Mouse (Mus musculus): ENCODE data around the gene Ddi1. TPM values are rescaled to one million over a fixed set of nuclear protein-coding genes. Genes with fewer than 3 reads are reported as not detected.
"Not testable (repeated sequence)": the region's sequence is repeated elsewhere in the genome, so short reads cannot be mapped to it uniquely, and the experiment has no call there.

Ddi1 gene
- not detected for total RNA-seq (2022)

DNA sequence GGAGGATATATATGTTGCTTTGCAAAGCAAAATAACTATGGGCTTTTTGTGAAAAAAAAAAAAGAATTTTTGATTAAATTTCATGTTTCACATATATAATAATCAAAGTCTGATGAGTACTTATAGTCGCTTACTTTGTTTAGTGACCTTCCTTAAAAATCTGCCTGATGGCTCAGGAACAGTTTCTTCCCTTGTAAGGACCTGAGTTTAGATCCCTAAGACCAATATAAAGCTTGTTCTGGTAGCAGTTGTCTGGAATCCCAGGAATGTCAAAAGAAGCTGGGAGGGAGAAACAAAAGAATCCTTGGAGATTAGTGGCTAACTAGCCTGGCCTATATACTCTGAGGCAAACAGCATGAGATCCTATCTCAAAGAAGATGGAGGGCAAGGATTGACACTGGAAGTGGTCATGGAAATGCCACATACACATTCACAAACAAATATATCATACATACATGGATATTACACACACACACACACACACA is at the start of gene Ddi1:
Gene Ddi1, minus strand, starts transcription at position 51 of the 485 bp plus-strand sequence.
- no peak for DNase-seq (ENCODE audit: low spot score in 2 of 2)

DNA sequence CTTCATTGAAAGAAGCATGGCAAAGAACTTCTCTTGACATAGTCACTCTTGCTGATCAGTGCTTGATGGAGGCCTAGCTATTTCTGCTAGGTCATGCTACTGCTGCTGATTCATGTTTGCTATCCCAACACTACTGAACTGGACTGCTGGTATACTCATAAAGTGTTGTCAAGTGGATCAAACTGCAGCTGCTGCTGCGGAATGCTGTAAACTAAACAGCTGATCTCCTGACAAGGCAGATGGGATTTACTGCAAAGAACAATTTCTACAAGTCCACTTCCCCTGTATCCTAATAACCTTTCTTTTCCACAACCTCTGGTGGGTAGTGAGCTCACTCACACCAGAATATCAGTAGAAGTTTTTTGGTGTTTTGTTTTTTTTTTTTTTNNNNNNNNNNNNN is 47.5 kb upstream of the Ddi1 start:
- no peak for DNase-seq (ENCODE audit: low spot score in 2 of 2)

DNA sequence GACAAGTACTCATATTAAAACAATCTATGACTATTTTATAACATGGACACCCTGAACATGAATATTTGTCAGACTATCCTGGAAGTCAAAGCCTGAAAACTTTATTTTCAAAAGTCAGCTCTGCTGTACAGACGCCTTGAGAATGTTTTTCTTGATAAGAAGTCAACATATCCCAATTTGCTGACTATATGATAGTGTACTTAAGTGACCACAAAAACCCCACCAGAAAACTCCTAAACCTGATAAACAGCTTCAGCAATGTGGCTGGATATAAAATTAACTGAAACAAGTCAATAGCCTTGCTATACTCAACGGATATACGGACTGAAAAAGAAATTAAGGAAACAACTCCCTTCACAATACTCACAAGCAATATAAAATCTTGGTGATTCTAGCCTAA is 36.2 kb upstream of the Ddi1 start:
- DNase-seq (ENCODE audit: low spot score in 2 of 2) = no peak

DNA sequence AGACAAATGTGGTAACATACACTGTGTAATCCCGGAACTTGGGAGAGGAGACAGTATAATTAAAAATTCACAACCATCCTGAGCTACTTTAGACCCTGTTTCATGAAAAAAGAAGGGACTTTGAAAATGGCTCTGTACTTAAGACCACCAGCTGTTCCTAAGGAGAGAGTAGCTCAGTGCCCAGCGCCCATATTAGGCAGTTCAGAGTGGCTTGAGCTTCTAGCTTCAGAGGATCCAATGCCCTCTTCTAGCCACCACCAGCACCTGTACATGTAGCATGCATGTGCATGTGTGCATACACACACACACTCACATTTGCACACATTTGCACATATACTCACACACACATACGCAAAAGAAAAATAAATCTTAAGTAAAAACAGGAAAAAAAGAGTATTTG is 34.9 kb upstream of the Ddi1 start:
- DNase-seq (ENCODE audit: low spot score in 2 of 2) = no peak

DNA sequence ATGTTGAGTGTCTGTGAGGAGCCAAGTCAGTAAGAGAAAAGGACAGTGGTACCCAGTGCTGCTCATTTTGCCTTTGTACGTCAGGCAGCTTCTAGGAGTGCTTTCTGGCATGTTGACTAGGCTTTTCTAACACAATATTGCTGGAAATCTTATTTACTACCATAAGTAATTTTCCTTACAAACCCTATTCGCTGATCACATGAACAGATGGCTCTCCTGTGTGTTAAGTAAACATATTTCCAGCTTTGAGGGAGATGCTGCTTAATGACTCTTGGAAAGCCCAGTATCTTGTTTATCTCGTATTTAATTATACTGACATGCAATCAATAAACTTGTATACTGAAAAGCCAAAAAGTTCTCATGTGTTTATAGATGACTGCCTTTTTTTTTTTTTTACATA is 32.4 kb upstream of the Ddi1 start:
- DNase-seq (ENCODE audit: low spot score in 2 of 2) = no peak

DNA sequence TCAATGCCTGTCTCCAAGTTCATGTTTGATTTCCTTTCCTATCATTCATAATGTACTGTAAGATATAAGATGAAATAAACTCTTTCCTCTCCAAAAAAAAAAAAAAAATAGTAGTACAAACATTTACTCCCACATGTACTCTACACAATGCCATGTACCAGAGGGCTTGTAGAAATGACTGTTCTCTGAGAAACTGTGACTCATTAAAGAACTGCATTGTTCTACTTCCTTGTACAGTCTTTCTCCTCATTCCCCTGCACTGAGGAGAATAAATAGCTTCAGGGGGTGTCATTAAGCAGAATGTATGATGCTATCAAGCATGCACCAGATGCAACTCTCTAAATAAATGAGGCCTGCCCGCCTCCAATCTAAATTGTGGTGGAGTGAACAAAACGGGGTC is 28.9 kb upstream of the Ddi1 start:
- no peak for DNase-seq (ENCODE audit: low spot score in 2 of 2)

DNA sequence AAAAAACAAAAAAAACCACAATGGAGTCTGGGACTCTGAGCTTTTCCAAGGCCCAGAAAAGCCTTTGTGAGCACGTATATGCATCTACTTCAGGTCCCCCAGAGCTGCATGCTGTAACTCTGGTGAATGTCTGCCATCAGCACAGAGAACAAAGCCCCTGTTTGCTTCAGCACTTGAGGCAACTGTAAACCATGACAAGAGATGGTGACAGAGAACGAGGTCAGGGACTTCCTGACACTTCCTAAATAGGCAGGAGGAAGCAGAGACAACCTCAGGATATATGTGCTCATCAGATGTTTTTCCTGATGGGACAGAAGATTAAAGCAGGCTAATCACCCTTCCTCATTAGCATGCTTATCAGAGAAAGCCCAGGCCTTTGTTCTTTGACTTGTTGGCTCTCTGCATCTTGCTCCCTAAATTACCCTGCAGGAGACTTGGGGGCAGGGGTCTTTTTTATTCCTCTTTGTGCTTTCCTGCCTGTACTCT is 19.6 kb upstream of the Ddi1 start:
- no peak for DNase-seq (ENCODE audit: low spot score in 2 of 2)

DNA sequence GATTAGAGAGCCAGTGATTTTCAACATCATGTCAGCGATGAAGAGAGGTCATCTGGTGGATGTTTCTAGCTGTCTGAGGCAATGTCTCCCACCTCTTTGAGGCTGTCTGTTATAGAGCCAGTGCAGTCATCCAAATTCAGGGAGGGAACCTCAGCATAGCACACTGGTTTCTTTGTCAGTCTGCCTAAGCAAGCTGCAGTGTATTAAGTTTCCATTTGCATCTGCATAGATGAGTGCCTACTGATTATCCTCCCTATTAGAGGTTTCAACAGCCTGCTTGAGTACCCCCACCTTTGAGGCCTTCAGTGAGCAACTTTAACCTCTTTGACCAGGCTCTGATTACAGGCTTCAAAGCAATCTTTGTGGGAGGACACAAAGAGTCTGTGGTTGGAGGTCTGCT is 17.1 kb upstream of the Ddi1 start:
- DNase-seq (ENCODE audit: low spot score in 2 of 2) = no peak

DNA sequence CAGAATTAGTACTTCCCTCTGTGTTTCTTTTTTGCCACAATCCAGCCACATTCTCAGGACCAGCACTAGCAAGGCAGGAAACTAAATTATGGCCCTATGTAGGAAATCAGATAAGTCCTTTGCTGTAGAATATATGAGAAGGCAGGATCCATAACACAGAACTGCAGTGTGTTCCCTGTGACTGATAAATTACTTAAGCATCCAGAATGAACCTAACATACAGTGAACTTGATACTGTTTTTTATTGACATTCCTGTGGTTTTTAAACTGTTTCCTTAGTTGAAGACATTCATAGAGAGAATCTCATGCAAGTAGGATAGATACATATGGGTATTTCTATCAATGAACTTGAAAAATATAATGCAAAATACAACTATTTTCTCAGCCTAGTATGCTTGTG is 7.9 kb upstream of the Ddi1 start:
- no peak for DNase-seq (ENCODE audit: low spot score in 2 of 2)

DNA sequence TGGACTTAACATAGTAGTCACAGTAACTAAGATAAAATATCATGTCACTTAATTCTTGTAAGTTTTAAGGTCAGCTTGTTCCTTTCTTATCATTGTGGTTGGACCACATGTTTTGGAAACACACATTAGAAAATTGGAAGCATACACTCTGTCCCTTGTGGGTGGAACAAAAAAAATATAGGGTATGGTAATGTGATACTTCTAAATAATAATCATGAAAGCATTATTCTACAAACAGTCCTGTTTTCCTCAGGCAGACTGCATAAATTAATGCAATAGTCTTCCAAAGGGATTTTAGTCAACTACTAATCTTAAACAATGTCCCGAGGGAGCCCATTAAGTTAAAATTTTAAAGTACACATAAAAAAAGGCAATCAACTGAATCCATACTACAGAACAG is 6.7 kb upstream of the Ddi1 start:
- DNase-seq (ENCODE audit: low spot score in 2 of 2) = no peak

DNA sequence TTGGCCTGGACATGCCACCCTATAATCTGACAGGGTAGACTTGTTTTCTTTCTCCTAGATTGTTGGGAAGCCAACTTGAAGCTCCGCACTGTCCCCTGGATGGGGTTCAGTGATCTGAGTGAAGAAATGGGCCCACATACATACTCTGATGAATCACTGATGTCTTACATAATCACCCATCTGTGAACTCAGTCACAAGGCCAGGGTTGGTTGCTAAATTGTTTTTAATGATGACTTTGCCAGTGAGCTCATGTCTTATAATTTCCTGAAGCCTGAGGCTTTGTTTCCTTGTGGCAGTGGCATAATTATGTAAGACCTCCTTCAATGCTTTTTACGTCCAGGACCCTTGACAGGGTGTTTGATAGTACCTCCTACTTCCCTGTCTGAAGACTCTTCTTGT is 4.8 kb downstream of the Ddi1 start:
- DNase-seq (ENCODE audit: low spot score in 2 of 2) = no peak

DNA sequence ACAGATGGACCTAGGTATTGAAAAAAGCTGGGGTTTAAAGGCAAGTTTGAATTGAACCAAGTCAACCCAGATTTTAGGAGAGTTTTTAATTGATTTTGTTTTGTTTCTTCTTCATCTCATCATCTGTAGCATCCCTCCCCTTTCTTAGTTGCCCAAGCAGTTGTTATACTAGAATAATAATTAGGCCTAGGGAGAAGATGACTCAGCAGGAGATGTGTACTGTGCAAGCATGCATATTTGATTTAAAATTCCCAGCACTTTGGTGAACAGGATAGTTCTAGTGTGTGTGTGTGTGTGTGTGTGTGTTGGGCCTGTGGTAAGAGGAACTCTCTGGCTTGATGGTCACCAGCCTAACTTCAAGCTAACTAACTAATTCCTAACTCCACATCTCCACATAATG is 12.6 kb downstream of the Ddi1 start:
- DNase-seq (ENCODE audit: low spot score in 2 of 2) = no peak

DNA sequence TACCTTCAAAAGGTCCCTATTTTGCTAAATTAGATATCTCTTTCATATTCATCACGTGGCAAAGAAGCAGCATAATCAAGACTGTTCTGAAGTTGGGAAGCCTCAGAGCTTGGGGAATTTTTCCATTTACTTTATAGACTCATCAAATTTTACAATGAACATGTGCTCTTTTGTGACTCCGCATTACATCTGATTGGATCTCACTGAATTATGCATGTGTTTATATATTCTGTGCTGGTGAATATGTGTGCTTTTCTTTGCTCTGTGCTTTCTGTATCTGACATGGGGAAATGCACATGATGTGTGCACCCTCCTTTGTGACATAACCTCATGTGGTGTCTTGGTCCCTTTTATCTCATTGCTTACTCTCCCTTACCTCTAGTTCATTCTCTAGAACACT is 17.7 kb downstream of the Ddi1 start:
- DNase-seq (ENCODE audit: low spot score in 2 of 2) = no peak

DNA sequence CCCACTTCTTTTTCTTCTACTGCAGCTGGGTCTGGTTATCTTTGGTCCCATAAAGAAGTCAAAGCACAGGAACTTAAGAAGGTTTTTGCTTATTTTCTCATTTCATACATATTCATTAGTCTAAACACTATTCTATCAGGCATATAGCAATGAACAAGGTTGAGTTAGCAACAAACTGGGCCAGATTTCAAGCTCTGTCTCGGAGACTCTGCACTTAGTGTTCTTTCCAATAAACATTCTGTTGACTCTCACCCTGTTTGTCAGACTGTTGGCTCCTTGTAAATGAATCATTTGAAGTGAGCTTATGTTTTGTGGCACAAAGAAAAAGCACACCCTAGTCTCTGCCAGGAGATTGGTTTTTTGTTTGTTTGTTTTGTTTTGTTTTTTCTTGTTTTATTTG is 19.3 kb downstream of the Ddi1 start:
- no peak for DNase-seq (ENCODE audit: low spot score in 2 of 2)

DNA sequence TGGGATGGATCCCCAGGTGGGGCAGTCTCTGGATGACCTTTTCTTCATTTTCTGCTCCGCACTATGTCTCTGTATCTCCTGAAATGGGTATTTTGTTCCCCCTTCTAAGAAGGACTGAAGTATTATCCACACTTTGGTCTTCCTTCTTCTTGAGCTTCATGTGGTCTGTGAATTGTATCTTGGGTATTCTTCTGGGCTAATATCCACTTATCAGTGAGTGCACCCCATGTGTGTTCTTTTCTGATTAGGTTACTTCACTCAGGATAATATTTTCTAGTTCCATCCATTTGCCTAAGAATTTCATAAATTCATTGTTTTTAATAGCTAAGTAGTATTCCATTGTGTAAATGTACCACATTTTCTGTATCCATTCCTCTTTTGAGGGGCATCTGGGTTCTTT is 33.7 kb downstream of the Ddi1 start:
- DNase-seq (ENCODE audit: low spot score in 2 of 2) = not testable (repeated sequence)

DNA sequence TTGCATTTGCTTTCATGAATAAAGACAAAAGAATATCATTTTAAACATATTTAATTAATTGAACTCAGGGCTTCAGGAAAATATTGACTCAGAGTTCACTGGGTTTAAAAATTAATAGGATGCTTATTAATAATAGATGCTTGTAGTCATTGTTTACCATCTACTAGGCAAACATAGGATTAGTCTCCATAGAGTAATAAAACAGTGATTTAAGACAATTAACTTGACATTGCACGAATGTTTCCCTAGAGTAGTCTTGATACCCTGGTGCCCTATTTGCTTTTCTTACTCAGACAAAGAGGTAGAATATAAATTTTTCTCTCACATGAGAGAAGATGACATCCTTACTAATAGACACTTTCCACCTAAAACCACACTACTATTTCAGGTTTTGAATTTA is 52.1 kb downstream of the Ddi1 start:
- DNase-seq (ENCODE audit: low spot score in 2 of 2) = no peak

DNA sequence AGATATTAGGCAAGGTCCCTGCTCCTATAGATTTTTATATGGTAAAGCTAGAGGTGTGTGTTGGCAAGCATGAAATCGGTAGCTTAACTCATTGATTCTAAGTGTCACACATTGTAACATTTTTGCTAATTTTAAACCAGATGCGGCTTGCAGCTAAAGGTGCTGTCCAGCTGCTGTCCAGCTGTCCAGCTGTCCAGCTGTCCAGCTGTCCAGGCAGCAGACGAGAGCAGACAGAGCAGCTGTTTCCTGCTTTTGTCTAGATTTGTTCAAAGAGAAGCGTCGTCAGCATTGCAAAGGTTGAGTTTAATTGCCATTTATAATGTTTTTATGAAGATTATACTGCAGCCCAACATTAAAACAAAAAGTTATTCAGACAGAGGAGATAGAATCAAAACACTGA is 56.8 kb downstream of the Ddi1 start:
- DNase-seq (ENCODE audit: low spot score in 2 of 2) = no peak

Other genes starting within 250 kb of the Ddi1 start
- 1 to 10 TPM; 3.8 to 5.4 (median 4.6) TPM for gene Pdgfd, start 101.3 kb downstream of the Ddi1 start, total RNA-seq (2022)